Mouse (Mus musculus) skeletal muscle tissue, adult 2 months (tissue): ENCODE results near the gene Mettl25.

Experiments used
- DNase-seq: peaks from one replicate; pipeline ENCODE4 v3.0.0-alpha.2; 2012; ENCODE audit warnings: low read depth, low spot score

Mettl25 gene

DNA sequence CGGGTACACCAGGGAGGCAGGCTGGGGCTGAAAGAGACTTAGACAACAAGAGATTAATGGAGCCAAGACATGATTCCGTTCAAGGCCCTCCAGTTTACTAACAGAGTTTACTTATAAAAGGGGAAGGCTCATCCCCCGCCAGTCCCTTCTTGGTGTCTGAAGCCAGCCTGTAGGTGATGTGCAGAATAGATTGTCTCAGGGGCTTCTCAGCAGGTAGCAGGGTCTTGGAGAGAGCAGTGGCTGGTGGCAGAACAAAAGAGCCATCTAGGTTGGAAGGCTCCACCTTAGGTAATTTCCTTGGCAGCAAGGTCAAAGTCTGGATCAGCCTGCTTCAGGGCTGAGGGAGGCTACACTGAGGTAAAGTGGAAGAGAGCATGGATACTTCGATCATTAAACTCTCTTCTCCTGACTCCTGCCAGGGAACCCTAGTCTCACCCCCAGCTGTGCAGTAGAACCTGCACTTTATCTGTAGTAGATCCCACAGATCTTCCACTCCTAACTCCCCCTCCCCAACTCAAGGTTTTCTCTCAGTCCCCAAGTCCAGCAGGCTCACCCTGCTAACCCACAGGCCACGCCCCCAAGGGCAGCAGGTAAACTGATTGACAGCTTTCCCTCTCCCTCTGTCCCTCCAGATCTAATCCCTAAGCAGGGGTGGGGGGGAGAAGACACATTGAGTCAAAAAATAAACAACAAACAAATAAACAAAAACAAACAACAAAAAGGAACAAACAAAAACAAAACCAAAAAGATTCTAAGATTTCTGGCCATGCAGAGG is 87.2 kb downstream of the Mettl25 start:
- DNase-seq = no peak

DNA sequence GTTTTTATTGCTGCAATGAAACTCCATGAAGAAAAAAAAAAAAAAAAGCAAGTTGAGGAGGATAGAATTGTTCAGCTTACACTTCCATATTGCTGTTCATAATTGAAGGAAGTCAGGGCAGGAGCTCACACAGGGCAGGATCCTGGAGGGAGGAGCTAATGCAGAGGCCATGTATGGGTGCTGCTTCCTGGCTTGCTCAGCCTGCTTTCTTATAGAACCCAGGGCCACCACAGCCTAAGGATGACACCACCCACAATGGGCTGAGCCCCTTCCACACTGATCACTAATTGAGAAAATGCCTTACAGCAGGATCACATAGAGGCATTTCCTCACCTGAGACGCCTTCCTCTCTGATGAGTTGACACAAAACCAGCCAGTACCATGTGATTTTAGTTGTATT is 95.2 kb downstream of the Mettl25 start:
- DNase-seq = no peak

DNA sequence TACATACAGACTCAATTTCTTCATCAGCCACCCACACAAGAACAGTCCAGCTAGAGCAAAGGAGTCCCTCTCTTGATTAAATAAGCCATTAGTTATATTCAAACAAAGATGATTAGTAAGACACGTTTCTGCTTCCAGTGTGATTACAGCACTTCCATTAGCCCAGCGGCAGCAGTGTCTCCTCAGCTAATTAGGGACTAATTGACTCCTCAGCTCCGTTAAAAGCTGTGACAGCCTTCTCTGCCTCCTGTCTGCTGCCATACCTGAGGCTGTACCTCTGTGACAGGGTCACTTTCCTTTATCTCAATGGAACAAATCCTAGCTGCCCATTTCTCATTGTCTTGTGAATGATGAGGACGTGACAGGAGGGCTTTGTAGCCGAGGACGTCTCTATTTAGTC is 99.4 kb downstream of the Mettl25 start:
- no peak for DNase-seq

DNA sequence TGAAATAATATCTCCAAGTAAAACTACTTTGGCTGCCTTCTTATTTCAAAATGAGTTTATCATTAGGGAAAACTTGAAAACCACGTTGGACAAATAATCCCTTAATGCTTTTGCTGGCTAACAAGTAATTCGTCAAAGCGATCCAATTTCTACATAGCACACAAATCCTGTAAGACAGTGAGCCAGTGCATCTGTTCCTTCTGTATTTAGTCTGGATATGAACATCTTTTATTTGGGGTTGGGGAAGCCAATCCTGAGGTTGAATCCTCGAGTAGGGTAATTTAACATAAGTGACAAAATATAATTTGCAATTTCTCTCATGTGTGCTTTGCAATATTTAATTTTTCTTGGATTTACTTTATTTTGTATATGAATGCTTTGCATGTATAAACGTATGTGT is 102.2 kb downstream of the Mettl25 start:
- DNase-seq = no peak

DNA sequence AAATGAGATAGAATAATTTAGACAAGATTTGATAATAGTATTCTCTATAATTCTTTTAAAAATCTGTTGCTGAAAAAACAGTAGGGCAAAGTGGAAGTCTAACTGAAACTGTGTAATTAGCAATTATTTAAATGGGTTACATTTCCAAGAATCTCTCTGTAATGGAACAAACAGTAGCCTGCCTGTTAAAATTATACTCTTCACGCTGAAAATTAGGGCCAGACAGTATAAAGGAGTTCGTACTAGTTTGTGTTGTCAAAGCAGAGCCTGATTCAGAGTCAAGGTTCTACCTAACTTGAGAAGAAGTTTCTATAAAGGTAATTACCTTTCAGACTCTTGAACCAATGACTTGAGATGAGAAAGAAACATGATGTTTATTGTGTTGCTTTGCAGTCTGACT is 113.4 kb downstream of the Mettl25 start:
- DNase-seq = no peak

DNA sequence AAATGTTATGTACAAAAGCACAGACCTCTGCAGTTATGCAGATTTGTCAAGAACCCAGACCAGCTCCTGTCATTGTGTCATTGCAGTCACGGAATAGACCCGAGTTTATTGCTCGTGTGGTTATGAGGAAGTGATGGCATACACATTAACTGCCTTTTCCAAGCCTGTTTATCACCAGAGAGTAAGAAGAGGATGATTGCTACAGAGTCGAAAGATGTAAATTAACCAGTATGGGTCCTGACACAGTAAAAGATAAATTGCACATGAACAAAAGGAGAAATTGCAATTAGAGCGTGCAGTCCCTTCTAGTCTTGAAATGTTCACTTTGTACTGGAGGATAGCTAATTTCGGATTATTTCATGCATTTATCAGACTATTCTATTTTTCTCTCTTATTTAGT is 113.8 kb downstream of the Mettl25 start:
- DNase-seq = no peak

DNA sequence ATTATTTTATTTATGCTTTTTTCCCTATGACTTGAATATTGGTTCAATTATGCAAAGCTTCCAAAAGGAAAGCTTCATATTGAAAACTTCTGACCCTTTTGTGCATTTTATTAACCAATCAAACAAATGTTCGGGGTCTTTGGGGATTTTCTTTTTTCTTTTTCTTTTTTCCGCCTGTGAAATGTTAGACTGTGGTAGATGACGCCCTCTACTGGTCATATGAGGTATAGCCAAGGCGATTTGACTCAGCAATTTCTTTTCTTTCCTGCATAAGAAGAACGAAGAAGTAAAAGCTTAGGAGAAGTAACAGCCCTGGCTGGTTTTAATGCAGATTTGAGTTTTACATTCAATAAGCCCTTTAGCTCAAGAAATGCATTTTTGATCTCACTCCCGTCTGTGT is 126.3 kb downstream of the Mettl25 start:
- DNase-seq = peak; percentile 4

DNA sequence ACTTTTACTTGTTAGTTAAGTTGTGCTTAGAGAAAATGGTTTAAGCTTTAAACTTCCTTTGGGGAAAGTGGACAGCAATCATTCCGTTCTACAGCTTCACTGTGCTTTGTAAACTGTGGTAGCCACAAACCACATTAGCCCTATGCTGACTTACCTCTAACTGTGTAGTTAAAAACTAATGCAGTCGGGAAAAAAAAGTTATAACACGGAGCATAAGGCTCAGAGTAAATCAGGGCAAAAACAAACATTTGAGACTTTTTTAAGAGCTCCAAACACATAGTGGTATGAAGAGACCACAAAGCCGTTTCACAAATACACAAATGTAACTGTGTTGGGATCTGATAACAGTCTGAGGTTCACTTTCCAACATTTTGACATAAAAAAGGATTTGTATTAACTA is 126.8 kb downstream of the Mettl25 start:
- no peak for DNase-seq

DNA sequence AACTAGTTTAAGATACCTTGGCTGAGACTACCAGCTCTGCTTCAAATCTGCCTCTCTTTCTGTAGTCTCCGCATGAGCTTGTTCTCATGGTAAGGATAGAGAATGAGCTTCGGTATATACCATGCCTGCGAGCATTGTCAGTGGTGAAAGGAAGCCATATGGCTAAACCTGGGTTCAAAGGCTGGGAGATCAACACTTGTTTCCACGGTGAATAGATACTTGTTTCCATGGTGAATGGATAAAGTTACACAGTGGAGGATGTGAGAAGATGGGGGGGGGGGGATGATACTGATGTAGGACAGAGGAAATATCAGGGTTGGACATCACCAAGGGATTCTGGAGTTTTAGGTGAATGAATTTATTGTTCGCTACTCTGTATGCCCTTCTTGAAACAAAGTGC is 128.0 kb downstream of the Mettl25 start:
- no peak for DNase-seq
